Mouse (Mus musculus): ENCODE data around the gene Wwox. TPM values are rescaled to one million over a fixed set of nuclear protein-coding genes. Genes with fewer than 3 reads are reported as not detected.

The Wwox gene
- total and polyA plus RNA-seq, 3 experiments: 7.8 to 11.5 (median 9.1) TPM

- no peak overlapping the region for H3K27ac ChIP-seq (ENCODE audit: insufficient read depth, low read depth)
- H3K9ac ChIP-seq (ENCODE audit: insufficient read depth, low read depth): no peak overlapping the region
- dilution Hi-C loops (cut with MboI; ENCODE audit: extremely low pct_ligation_motif_present, extremely low pct_unique_long_range_greater_than_20kb, low sequenced_read_pairs): no loop called here
- no peaks in the 10 kb centered on the region for H3K4me1 ChIP-seq (ENCODE audit: control insufficient read depth in 1 of 2, insufficient read depth in 2 of 2)
- in situ Hi-C loops (cut with MboI; ENCODE audit: low pct_ligation_motif_present, low pct_unique_long_range_greater_than_20kb, low sequenced_read_pairs): no loop called here
- no peaks in the 10 kb centered on the region for H3K79me2 ChIP-seq (replicated peaks; ENCODE audit: control insufficient read depth, extremely low read depth, insufficient read depth, poor library complexity, severe bottlenecking)
- TF ChIP-seq RAD21 (IDR thresholded peaks at IDR 0.05; ENCODE audit: low read depth, low read length): no peak
- TF ChIP-seq KAT2A (IDR thresholded peaks at IDR 0.05; ENCODE audit: insufficient replicate concordance, low read length): no peak
- TF ChIP-seq NRF1 (IDR thresholded peaks at IDR 0.05; ENCODE audit: low read depth, low read length): no peak
- no peak for TF ChIP-seq GABPA (IDR thresholded peaks at IDR 0.05; ENCODE audit: insufficient replicate concordance, low read depth, low read length)
- no peak for TF ChIP-seq MYC (IDR thresholded peaks at IDR 0.05; ENCODE audit: low read depth, low read length)
- no peak for TF ChIP-seq E2F4 (IDR thresholded peaks at IDR 0.05; ENCODE audit: insufficient replicate concordance, low read depth, low read length)
- no peak for TF ChIP-seq MEF2A (IDR thresholded peaks at IDR 0.05; ENCODE audit: borderline replicate concordance, low read depth, low read length)
- TF ChIP-seq MAZ (IDR thresholded peaks at IDR 0.05; ENCODE audit: low read depth, low read length): no peak
- no peak for TF ChIP-seq ZKSCAN1 (IDR thresholded peaks at IDR 0.05; ENCODE audit: borderline replicate concordance, low read depth, low read length)
- no peak for TF ChIP-seq ELF1 (IDR thresholded peaks at IDR 0.05; ENCODE audit: low read depth, low read length)
- peaks cover 27% of the 10 kb centered on the region for H3K27me3 ChIP-seq (replicated peaks)
- no peaks in the 10 kb centered on the region for H3K9me3 ChIP-seq (replicated peaks; ENCODE audit: low read length)
- DNase-seq (ENCODE audit: extremely low read depth): no peak
- H3K4me2 ChIP-seq (ENCODE audit: insufficient read depth, low read depth, poor library complexity, severe bottlenecking): no peak overlapping the region
- H3K4me3 ChIP-seq (replicated peaks in 1 of 3; ENCODE audit: low read depth in 2 of 3, low read length in 2 of 3, poor library complexity in 1 of 3): no peak overlapping the region
- no peaks in the 10 kb centered on the region for H3K36me3 ChIP-seq (replicated peaks in 1 of 2; ENCODE audit: control insufficient read depth in 1 of 2, insufficient read depth in 1 of 2, low read length in 1 of 2)
These were observed 863.0 kb downstream of the Wwox start for GRCm38 (mm10) chr8:115302484-115302883.

GRCm38 (mm10) chr8:115307412-115307811 is 868.0 kb downstream of the Wwox start:
- H3K4me3 ChIP-seq (replicated peaks in 1 of 3; ENCODE audit: low read depth in 2 of 3, low read length in 2 of 3, poor library complexity in 1 of 3): no peak overlapping the region
- no peak overlapping the region for H3K4me2 ChIP-seq (ENCODE audit: insufficient read depth, low read depth, poor library complexity, severe bottlenecking)
- no peaks in the 10 kb centered on the region for H3K79me2 ChIP-seq (replicated peaks; ENCODE audit: control insufficient read depth, extremely low read depth, insufficient read depth, poor library complexity, severe bottlenecking)
- dilution Hi-C loops (cut with MboI; ENCODE audit: extremely low pct_ligation_motif_present, extremely low pct_unique_long_range_greater_than_20kb, low sequenced_read_pairs): no loop called here
- peaks cover 39% of the 10 kb centered on the region for H3K27me3 ChIP-seq (replicated peaks)
- in situ Hi-C loops (cut with MboI; ENCODE audit: low pct_ligation_motif_present, low pct_unique_long_range_greater_than_20kb, low sequenced_read_pairs): no loop called here
- TF ChIP-seq MYC (IDR thresholded peaks at IDR 0.05; ENCODE audit: low read depth, low read length) (no peak), MAFK (IDR thresholded peaks at IDR 0.05; ENCODE audit: insufficient replicate concordance, low read length) (no peak), IRF4 (IDR thresholded peaks at IDR 0.05; ENCODE audit: low read depth, low read length) (no peak), MEF2A (IDR thresholded peaks at IDR 0.05; ENCODE audit: borderline replicate concordance, low read depth, low read length) (no peak), BHLHE40 (IDR thresholded peaks at IDR 0.05; ENCODE audit: low read depth, low read length) (no peak), ZKSCAN1 (IDR thresholded peaks at IDR 0.05; ENCODE audit: borderline replicate concordance, low read depth, low read length) (no peak), TCF12 (IDR thresholded peaks at IDR 0.05; ENCODE audit: low read depth, low read length) (no peak), CHD1 (IDR thresholded peaks at IDR 0.05; ENCODE audit: low read depth, low read length) (no peak), KAT2A (IDR thresholded peaks at IDR 0.05; ENCODE audit: insufficient replicate concordance, low read length) (no peak), POLR2AphosphoS2 (IDR thresholded peaks at IDR 0.05; ENCODE audit: low read depth, low read length) (no peak), RAD21 (IDR thresholded peaks at IDR 0.05; ENCODE audit: low read depth, low read length) (no peak), RCOR1 (conservative IDR thresholded peaks at IDR 0.05; ENCODE audit: low read depth, low read length) (no peak), ELF1 (IDR thresholded peaks at IDR 0.05; ENCODE audit: low read depth, low read length) (no peak), POLR2A (IDR thresholded peaks at IDR 0.05; ENCODE audit: low read depth, low read length) (no peak), USF2 (conservative IDR thresholded peaks at IDR 0.05; ENCODE audit: low read depth, low read length) (no peak)
- DNase-seq (ENCODE audit: extremely low read depth): no peak
- H3K4me1 ChIP-seq (ENCODE audit: control insufficient read depth in 1 of 2, insufficient read depth in 2 of 2): no peaks in the 10 kb centered on the region
- H3K27ac ChIP-seq (ENCODE audit: insufficient read depth, low read depth): no peak overlapping the region
- no peak overlapping the region for H3K9ac ChIP-seq (ENCODE audit: insufficient read depth, low read depth)
- no peaks in the 10 kb centered on the region for H3K9me3 ChIP-seq (replicated peaks; ENCODE audit: low read length)
- no peaks in the 10 kb centered on the region for H3K36me3 ChIP-seq (replicated peaks in 1 of 2; ENCODE audit: control insufficient read depth in 1 of 2, insufficient read depth in 1 of 2, low read length in 1 of 2)
